Mouse (Mus musculus) ES-Bruce4 (cell line): ENCODE results near the gene Flot2.

Source experiments
- CTCF ChIP-seq: IDR thresholded peaks from one replicate; pipeline ENCODE4 v1.8.1; 2011; ENCODE audit warnings: low read depth, low read length
- POLR2A ChIP-seq: IDR thresholded peaks from one replicate; pipeline ENCODE4 v1.8.1; 2011; ENCODE audit warnings: low read length; ENCODE audit not compliant: insufficient read depth

DNA sequence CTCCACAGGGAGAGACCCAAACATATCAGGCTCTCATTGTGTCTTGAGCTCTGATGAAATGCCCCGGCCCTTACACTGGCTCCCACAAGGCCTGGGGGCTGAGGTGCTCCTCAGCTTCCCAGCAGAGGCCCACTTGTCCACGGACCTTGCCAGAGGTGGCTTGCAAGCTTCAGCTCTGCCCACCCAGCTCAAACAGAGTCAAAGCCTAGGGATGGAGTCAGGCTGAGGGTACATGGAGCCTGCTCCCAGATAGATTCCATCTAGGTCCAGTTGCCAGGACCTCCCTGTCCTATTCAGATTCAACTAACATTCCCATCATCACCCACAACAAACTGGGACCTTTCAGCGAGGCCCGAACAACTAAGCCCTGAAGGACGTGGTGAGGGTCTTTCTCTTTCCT lies 34.2 kb downstream of the Flot2 start:
- TF ChIP-seq CTCF (no peak), POLR2A (no peak)
